Mouse (Mus musculus): Measurements from ENCODE around the gene Gm28048. TPM values are rescaled to one million over a fixed set of nuclear protein-coding genes. Genes with fewer than 3 reads are reported as not detected.

Gm28048 gene
- total RNA-seq, 1 experiment from 2014 or later: 81.6 TPM

DNA sequence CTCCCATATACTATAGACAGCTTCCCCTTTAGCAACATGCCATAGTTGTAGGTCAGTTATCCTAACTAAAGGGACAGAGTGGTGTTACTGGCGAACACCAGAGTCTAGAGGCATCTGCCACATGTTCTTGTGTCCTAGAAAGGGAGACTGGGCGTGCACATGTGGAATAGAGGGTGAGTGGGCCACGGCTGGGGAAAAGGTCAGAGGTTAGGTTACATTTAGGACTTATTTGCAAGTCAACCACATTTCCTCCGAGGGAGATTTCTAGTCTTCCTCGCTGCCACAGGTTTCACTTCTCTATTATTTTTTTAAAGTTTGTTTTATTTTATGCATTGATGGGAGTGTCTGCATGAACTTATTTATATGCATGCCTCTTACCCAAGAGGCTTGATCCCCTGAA lies 163.5 kb downstream of the Gm28048 start:
- peak; percentile 34 for ATAC-seq (replicated peaks; ENCODE audit: low read depth, poor library complexity, severe bottlenecking)

DNA sequence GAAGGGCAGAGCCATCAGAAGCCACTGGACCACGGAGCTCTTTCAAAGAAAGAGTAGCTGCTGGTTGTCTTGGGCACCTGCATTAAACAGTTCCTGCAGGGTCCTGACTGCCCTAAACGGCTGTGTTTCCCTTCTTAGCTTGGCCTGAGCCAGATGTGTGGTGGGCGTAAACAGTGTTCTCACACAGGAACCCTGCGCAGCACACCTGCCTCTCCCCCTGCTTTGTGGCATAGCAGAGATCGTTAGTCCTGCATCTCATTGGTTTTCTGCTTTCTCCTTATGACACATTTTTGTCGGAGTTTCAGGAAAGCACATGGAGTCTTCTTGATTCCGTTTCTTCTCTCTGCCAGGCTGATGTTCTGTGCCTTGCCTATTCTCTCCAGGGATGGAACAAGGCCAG lies 166.0 kb downstream of the Gm28048 start:
- no peak for ATAC-seq (replicated peaks; ENCODE audit: low read depth, poor library complexity, severe bottlenecking)

DNA sequence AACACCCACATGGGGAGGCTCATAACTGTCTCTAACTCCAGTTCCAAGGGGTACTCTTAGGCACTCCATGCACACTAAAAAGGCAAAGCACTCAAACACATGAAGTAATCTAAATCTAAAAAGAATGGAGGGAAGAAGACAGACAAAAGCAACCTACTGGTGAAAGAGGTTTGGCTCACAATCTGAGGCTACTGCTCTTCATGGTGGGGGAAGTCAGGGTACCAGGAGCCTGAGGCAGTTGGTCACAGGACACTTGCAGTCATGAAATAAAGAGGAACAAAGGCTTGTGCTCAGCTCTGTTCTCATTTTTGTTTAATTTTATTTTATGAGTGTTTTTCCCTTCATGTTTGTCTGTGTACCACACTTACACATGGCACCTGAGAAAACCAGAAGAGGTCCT lies 166.7 kb downstream of the Gm28048 start:
- ATAC-seq (replicated peaks; ENCODE audit: low read depth, poor library complexity, severe bottlenecking): 0 out of 2 replicates have a peak, but pooled peaks have one; percentile 23

DNA sequence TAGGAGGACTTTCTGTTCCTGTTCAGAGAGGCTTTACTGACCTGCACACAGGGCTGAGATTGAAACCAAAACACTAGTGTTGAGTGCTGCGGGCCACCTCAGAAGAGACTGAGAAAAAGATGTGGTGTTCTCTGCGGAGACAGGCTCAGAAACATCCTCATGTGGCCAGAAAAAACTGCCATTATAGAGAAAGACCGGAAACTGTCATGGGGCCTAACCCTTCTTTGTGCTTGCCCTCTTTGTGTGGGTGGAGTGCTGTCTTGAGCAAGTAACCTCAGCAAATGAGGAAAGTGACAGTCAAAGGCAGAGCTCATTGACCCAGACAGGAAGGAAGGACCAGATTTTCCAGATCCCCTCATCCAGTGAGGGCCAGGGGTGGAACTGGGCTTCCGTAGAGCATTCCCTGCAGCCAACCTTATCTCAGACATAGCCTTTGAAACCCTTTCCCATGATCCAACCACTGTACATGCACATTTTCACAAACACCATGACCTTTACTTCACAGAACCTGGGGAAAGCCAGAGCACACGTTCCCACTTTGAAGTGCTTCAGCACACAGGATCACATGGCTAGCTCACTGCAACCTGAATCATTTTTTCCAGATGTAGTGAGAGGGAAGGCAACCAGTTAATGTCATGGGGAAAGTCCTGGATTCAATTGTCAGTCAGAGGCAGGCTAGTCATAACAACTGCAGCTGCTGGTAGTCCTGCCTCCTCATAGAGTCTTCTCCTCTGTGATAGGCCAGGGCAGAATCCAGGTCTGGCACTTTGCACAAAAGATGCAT lies 167.8 kb downstream of the Gm28048 start:
- peak; percentile 33 for ATAC-seq (replicated peaks; ENCODE audit: low read depth, poor library complexity, severe bottlenecking)

DNA sequence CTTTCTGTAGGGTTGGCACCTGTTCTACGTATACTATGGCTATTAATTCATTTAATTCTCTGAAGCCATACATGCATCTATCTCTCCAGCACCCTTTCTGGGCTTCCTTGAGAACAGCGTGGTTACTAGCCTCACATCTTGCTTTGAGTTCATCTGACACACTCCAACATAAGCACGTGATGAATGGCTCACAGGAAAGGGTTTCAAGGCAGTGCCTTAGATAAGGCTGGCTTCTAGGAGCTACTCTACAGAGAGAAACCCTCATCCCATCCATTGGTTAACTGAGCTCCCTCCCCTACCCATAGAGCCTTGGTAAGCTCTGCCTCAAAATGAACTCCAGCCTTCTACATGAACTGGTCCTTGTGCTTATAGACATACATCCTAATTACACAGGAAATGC lies 168.5 kb downstream of the Gm28048 start:
- peak; percentile 72 for ATAC-seq (replicated peaks; ENCODE audit: low read depth, poor library complexity, severe bottlenecking)

DNA sequence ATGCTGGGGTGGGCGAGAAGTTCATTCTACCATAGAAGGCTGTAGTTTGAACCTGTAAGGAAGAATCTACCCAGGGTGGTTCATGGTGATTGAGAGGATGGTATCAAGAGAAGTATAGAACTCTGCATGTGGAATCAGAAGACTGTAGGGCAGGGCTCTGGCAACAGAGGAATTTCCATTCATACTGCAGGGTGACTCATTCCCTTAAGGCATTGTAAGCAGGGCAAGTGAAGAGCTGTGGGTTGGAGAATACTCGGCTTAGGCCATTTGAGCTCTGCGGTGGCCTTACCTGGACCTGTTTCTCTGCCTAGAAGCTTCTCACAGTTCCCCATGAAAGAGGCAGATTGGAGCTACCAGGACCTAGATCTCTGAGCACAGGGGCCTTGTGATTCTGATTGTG lies 170.5 kb downstream of the Gm28048 start:
- no peak for ATAC-seq (replicated peaks; ENCODE audit: low read depth, poor library complexity, severe bottlenecking)

DNA sequence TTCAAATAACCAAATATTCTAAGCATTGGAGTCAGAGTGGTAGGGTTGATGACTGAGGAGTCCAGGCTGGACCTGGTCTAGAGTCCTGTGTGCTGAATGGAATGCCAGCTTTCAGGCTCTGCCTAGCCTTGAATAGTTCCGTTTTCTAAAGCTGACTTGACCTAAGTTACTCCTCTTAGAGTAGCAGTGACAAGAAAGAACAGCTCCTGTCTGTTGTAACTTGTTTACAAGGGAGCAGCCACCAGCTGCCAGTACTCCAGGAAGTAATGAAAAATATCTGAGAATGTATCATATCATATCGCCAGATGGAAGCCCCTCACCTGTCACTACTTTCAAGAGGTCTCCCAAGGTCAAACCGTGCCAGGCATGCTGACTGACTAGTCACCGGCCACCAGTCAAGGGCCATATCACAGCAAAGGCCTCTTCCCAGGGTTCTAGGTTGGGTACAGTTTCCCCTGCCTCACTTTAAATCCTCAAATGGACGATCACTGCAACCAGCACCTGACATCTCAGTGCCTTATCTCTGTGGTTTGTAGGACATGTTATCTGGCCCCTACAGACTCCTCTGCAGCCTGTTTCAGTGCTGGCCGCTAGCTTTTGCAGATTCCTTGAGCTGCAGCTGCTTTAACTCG lies 172.3 kb downstream of the Gm28048 start:
- ATAC-seq (replicated peaks; ENCODE audit: low read depth, poor library complexity, severe bottlenecking): peak; percentile 62

DNA sequence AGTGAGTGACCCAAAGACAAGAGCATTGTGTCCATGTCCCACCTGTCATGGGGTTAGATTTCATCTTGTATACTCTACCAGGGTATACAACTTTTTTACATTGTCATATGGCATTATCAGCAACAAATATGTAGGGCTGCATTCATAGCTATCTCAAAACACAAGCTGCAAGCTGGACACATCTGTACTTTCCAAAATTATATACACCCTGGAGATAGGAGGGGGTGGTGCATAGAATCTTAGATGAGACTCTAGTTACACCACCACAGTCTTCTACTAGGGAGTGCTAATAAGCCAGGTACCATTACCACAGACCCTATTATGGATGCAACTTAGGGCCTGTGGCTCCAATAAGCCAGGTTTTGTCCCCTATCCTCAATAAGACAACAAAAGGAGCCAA lies 173.8 kb downstream of the Gm28048 start:
- ATAC-seq (replicated peaks; ENCODE audit: low read depth, poor library complexity, severe bottlenecking): no peak

DNA sequence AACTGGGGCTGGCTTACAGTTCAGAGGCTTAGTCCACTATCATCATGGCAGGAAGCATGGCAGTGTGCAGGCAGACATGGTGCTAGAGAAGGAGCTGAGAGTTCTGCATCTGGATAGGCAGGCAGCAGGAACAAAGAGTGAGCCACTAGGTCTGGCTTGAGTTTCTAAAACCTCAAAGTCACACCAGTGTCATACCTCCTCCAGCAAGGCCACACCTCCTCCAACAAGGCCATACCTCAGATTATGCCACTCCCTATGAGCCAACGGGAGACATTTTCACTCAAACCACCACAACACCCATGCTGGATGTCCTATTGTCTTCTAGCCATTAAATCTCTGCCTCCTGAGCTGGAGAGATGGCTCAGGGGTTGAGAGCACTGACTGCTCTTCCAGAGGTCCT lies 176.7 kb downstream of the Gm28048 start:
- ATAC-seq (replicated peaks; ENCODE audit: low read depth, poor library complexity, severe bottlenecking): no peak

DNA sequence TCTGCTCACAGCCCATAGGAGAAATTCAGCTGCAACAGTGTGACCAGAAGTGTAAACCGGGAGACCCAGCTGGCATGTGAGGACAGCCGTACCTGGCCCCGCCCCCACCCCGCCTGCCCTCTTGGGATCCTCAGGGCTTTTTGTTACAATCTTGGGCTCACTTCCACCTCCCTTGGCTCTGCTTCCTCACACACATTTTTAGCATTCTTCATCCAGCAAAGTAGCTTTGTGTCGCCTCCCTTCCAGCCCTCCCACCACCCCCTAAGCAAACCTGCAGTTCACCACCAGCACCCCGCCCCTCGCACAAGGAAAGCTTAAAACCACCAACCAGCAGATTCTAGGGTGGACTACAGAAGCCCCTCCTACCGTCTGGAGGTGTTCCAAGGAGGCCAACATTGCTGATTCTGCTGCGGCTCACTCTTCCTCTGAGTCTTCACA lies 181.9 kb downstream of the Gm28048 start:
- peak; percentile 93 for ATAC-seq (replicated peaks; ENCODE audit: low read depth, poor library complexity, severe bottlenecking)

DNA sequence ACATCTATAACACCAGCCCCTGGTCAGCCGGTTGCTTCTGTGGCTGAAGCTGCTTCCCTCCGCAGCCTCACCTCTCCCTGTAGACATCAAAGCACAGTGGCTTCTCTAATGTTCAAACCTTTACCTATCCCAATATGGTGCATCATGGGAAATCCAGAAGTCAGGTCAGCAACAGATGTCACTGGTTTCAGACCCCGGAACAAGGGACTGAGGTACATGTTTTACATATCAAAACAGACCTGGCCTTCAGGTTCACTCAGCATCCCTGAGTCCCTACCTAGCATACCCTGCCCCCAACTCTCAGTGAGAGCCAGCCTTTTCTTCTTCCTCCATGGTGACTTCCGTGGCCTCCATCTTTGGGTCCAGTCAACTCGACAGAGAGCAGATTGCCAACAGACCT lies 183.0 kb downstream of the Gm28048 start:
- no peak for ATAC-seq (replicated peaks; ENCODE audit: low read depth, poor library complexity, severe bottlenecking)

DNA sequence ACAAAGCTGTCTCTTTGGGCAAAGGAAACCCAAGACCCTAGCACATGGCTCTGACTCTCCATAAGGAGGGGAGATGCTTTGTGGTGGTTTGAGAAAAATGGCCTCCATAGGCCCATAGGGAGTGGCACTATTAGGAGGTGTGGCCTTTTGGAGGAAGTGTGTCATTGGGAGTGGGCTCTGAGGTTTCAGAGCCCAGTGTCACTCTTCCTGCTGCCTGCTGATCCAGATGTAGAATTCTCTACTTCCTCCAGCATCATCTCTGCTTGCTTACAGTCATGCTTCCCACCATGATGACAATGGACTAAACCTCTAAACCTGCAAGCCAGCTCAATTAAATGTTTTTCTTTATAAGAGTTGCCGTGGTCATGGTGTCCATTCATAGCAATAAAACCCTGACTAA lies 187.2 kb downstream of the Gm28048 start:
- ATAC-seq (replicated peaks; ENCODE audit: low read depth, poor library complexity, severe bottlenecking): peak; percentile 53

DNA sequence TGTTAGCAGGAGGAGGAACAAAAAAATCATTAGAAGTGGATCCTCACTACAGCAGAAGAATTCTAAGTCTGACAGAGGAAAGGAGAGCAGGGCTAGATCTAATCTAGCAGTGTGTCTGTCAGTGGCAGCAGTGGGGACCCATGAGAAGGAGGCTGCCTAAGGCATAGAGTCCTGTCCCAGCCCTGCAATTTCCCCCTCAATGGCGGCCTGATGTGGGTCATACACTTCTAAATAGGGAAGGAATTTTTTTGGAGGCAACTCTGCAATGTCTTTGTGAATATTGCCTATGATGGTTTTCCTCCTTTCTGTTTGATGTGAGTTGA lies 188.0 kb downstream of the Gm28048 start:
- peak; percentile 42; the same call in 1 of the 2 replicates for ATAC-seq (replicated peaks; ENCODE audit: low read depth, poor library complexity, severe bottlenecking)

DNA sequence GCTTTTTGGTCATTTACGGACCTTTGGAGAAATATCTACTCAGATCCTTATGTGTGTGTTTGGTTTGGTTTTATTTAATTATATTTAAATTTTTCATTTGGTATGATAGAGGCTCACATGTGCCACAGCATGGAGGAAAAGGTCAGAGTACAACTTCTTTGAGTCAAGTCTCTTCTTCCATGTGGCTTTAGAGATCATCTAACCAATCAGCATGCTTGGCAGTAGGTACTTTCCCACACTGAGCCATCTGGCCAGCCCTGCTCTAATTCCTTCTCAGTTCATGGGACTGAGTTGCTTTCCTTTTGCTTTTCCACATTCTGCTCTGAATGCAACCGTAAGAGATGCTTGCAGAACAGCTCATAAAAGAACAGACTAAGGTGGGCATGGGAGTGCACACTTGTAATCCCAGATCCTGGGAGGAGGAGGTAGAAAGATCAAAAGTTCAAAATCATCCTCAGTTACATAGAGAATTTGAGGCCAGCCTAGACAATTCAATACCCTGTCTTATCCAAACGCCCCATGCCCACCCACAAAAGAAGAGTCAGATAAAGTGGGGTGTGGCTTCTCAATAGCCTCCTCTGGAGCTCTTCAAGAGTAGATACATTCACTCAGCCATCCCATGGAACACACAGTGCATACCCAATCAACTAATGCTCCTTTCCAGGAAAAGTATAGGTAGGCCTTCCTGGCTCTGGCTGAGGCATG lies 188.6 kb downstream of the Gm28048 start:
- peak; percentile 62 for ATAC-seq (replicated peaks; ENCODE audit: low read depth, poor library complexity, severe bottlenecking)

DNA sequence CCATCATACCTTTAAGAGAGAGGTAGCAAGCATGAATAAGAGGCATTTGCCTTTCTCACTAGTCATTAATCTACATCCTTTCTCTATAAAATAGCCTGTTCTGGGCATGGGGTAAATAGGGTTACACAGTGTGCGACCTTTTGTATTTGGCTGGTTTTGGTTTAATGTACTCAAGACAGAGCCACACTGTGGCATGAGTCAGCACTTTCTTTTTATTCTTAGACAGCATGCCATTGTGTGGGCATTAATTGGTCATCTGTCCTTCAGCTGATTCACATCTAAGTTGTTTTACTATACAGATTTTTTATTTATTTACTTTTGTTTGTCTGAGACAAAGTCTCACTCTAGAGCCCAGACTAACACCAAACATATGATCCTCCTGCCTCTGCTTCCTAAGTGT lies 189.7 kb downstream of the Gm28048 start:
- no peak for ATAC-seq (replicated peaks; ENCODE audit: low read depth, poor library complexity, severe bottlenecking)

DNA sequence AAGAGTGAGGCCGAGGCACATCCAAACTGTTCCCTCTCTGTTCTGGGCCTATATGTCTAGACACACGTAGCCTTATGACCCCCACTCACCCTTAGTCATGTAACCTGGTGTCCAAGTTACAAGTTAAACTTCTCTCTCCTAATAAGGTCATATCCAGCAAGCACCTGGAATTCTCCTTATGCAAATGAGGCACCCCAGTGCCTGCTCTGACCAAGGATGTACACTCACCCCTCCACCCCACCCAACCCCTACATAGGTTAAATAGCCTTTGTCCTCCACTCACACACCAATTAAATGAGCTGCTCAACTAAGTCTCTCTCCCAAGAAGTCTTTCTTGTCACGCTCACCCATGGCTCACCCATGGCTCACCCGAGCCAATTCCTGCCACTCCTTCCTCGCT lies 190.2 kb downstream of the Gm28048 start:
- ATAC-seq (replicated peaks; ENCODE audit: low read depth, poor library complexity, severe bottlenecking): no peak

DNA sequence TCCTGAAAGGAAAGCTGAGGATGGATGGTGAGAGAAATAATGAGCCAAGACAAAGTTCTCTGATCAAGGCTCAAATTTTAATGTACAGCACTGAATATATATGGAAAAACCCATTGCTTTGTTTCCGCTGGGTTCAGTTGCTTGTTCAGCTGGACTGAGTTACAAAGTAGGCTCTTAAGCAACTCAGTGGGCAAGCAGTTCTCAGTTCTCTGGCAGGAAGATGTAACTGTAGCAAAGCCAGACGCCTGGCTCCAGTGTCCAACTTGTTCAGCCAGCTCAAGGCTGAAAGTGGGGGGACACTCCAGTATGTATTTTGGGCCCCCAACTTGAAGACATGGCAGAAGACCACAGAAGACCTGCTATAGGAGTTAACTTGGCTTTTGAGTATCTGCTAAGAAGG lies 194.1 kb downstream of the Gm28048 start:
- no peak for ATAC-seq (replicated peaks; ENCODE audit: low read depth, poor library complexity, severe bottlenecking)
